Mouse (Mus musculus) embryonic fibroblast, embryonic 13.5 days (primary cell): ENCODE results near the gene Gm20388.

ENCODE experiments used
- CTCF ChIP-seq: IDR thresholded peaks from 2 replicates; pipeline ENCODE4 v1.5.1; 2011; ENCODE audit warnings: mild to moderate bottlenecking, control low read depth, low read length, moderate library complexity, borderline replicate concordance; ENCODE audit not compliant: insufficient read depth
- POLR2A ChIP-seq: IDR thresholded peaks from 2 replicates; pipeline ENCODE4 v1.6.1; 2011; ENCODE audit warnings: low read depth, mild to moderate bottlenecking, control low read depth, low read length, moderate library complexity

DNA sequence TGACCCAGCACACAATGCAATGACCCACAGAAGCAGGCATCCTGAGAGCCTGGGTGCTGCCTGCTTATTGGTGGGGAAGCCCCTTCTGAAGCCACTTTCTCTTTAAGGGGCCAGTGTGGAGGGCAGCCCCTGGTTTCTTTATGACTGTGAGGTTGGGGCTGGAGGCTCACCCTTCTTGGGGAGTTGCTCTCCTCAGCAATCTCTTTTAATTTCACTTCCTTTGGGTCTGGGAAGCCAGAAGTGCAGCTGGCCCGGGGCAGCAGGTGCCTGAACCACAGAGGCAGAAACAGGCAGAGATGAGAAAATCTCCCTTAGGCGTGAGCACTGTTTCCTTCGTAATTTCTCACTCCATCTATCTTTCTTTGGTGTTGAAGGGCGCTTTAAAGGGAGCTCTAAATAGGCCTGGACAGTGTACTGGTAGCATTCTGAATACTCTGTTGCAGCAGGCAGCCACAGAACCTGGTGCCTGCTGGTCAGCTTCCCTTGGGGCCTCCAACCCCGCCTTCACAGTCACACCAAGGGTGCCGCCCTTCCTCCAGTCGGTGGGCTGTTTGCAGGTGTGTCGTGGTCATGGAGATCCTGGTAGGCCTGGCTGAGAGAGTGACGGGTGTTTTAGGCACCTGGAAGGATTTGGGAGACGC, 2791.8 kb downstream of the Gm20388 start:
- TF ChIP-seq POLR2A (no peak), CTCF (no peak)
